Mouse (Mus musculus) ES-E14 (cell line): ENCODE measurements around the gene Slc30a1. TPM values are rescaled to one million over a fixed set of nuclear protein-coding genes. Genes with fewer than 3 reads are reported as not detected.

Experiments
- DNase-seq: peaks from one replicate; pipeline ENCODE4 v3.0.0-alpha.2; 2013; ENCODE audit warnings: low read depth, low spot score
- H3K27ac ChIP-seq: 2 replicates; pipeline ENCODE4 v1.5.1; 2012; ENCODE audit warnings: low read depth, mild to moderate bottlenecking, low read length, moderate library complexity, mixed read lengths; ENCODE audit not compliant: poor library complexity, insufficient read depth, severe bottlenecking
- H3K36me3 ChIP-seq: 2 replicates; pipeline ENCODE4 v1.6.1; 2012; ENCODE audit warnings: mild to moderate bottlenecking, low read length, moderate library complexity, mixed read lengths; ENCODE audit not compliant: control insufficient read depth, poor library complexity, insufficient read depth, severe bottlenecking
- H3K4me1 ChIP-seq, 2 experiments: fragments of 150-350 bp in 1 of 2; sonication (generic) in 1 of 2; 2 replicates each; pipeline ENCODE4 v1.6.1; 2012; ENCODE audit warnings: low read length in 2 of 2, mild to moderate bottlenecking in 1 of 2, mixed read lengths in 1 of 2; ENCODE audit not compliant: control insufficient read depth in 2 of 2, insufficient read depth in 2 of 2, poor library complexity in 1 of 2
- H3K4me3 ChIP-seq, 2 experiments: fragments of 150-350 bp in 1 of 2; sonication (generic) in 1 of 2; 2 replicates each; pipeline ENCODE4 v1.5.1; 2012; ENCODE audit warnings: low read length in 2 of 2, low read depth in 1 of 2, mild to moderate bottlenecking in 1 of 2, mixed read lengths in 1 of 2; ENCODE audit not compliant: insufficient read depth in 1 of 2, poor library complexity in 1 of 2, severe bottlenecking in 1 of 2
- H3K9ac ChIP-seq: 2 replicates; pipeline ENCODE4 v1.6.1; 2012; ENCODE audit warnings: low read depth, mild to moderate bottlenecking, low read length, mixed read lengths; ENCODE audit not compliant: poor library complexity, insufficient read depth, severe bottlenecking
- H3K9me3 ChIP-seq: fragments of 150-350 bp; sonication (generic); 2 replicates; pipeline ENCODE4 v1.6.1; 2012; ENCODE audit warnings: low read depth, mild to moderate bottlenecking, low read length; ENCODE audit not compliant: control insufficient read depth, insufficient read depth
- CHD2 ChIP-seq: IDR thresholded peaks from 2 replicates; pipeline ENCODE4 v1.6.1; 2014; ENCODE audit warnings: mild to moderate bottlenecking, low read depth, low read length, inconsistent platforms
- HCFC1 ChIP-seq: IDR thresholded peaks from 2 replicates; pipeline ENCODE4 v1.6.1; 2012; ENCODE audit warnings: low read length, inconsistent platforms, borderline replicate concordance; ENCODE audit not compliant: insufficient read depth
- MAFK ChIP-seq: IDR thresholded peaks from 2 replicates; pipeline ENCODE4 v1.6.1; 2014; ENCODE audit warnings: mild to moderate bottlenecking, low read depth, low read length, inconsistent platforms; ENCODE audit not compliant: insufficient read depth
- ZC3H11A ChIP-seq: IDR thresholded peaks from 2 replicates; pipeline ENCODE4 v1.6.1; 2012; ENCODE audit warnings: low read depth, mild to moderate bottlenecking, inconsistent platforms, low read length, borderline replicate concordance
- ZNF384 ChIP-seq: IDR thresholded peaks from 2 replicates; pipeline ENCODE4 v1.6.1; 2012; ENCODE audit warnings: low read depth, low read length, inconsistent platforms
- in situ Hi-C, 2 experiments: fragments of 600-800 bp; cut with MboI; formaldehyde crosslinking; loops; one replicate each; pipeline ENCODE4 v1.15.1; 2025; ENCODE audit warnings: low sequenced_read_pairs in 2 of 2, inconsistent platforms in 1 of 2; ENCODE audit not compliant: unreplicated experiment in 2 of 2
- total RNA-seq: library from RNA; depleted of rRNA; stranded (reverse); fragments of 300-350 nt; gene quantifications from 2 replicates; pipeline ENCODE4 v1.2.3, GENCODE M21; 2012; rRNA removed

Gene Slc30a1
- total RNA-seq, result 27.2 and 45.5 TPM in 2 replicates

GRCm38 (mm10) chr1:191906571-191907430 lies at the start of gene Slc30a1:
TSS of gene Slc30a1 (plus strand) at chr1:191906767.
- no peaks in the 10 kb centered on the region for H3K9me3 ChIP-seq
- peak within 1 kb of the TSS; percentile 91 to 97 for H3K4me3 ChIP-seq
- peaks cover 0 to 13% of the 10 kb centered on the region in 2 experiments; a peak in 2 of 4 replicates for H3K4me1 ChIP-seq
- peak; percentile 91 for DNase-seq
- H3K9ac ChIP-seq, result peak within 1 kb of the TSS; percentile 75
- peak within 1 kb of the TSS; percentile 13; the same call in 1 of the 2 replicates for H3K27ac ChIP-seq
- no peak for TF ChIP-seq CHD2
- in situ Hi-C loops, result no loop called here
- peaks cover 10% of the 10 kb centered on the region for H3K36me3 ChIP-seq

DNA sequence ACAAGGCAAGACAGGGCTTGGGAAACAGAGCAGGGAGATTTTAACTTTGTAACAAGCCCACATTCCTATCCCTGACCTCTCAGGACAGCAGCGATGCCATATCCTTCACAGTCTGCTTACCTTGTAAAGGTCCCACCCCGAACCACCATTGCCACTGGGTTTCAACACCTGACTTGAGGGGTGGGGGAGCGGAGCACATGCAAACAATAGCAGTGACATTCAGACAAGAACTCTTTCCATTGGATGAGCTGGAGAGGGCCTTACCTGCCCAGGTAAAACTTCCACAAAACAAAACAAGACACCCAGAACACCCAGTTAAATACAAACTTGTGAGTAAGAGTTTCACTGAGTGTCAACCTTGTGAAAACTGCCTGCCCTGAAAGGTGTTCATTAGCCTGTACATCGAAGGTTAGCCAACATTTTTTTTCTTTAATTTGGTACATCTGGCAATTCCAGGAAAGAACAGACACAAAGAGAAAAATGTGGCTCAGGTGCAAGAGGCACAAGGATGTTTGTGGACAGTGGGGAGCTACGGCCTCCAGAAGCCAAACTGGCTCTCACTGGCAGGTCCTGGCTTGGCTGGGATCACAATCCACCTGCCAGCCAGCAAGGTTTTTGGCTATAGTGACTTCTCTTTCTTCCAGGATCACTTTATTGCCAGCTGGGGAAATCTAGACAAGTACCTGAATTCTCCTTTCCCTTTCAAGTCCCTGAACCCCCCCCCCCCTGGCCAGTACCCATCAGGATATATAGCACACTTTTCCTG lies 49.5 kb upstream of the Slc30a1 start:
- Histone ChIP-seq H3K4me1 (0 out of 4 replicates have a peak, but pooled peaks cover 0 to 3% of the 10 kb centered on the region in 2 experiments), H3K9me3 (no peaks in the 10 kb centered on the region), H3K36me3 (no peaks in the 10 kb centered on the region), H3K4me3 (no peak overlapping the region), H3K27ac (no peak overlapping the region), H3K9ac (no peak overlapping the region)
- in situ Hi-C loops, result no loop called here
- no peak for DNase-seq
- TF ChIP-seq CHD2 (no peak), HCFC1 (no peak), ZC3H11A (no peak), ZNF384 (no peak), MAFK (no peak)

DNA sequence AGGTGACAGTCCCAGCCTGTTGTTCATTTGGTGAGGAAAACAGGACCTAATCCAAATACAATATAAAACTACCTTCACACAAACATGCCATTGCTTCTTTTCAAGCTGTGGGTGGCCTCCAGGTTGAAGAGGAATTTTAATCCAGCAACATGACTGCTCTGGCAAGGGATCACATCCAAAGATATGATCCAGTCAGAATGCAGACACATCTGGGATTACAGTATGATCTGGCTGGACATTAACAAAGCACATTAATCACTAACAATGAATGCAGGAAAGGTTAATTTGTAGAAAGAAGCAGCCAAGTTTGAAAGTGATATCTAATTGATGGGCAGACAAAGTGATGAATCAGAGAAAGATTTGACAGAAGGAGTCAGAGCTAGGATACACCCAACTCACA lies 48.4 kb upstream of the Slc30a1 start:
- in situ Hi-C loops, result no loop called here
- Histone ChIP-seq H3K27ac (no peak overlapping the region), H3K4me3 (no peak overlapping the region), H3K9ac (no peak overlapping the region), H3K36me3 (no peaks in the 10 kb centered on the region), H3K4me1 (0 out of 4 replicates have a peak, but pooled peaks cover 0 to 3% of the 10 kb centered on the region in 2 experiments), H3K9me3 (no peaks in the 10 kb centered on the region)
- no peak for TF ChIP-seq MAFK
- no peak for TF ChIP-seq ZC3H11A
- no peak for TF ChIP-seq HCFC1
- TF ChIP-seq ZNF384, result no peak
- TF ChIP-seq CHD2, result no peak
- no peak for DNase-seq

GRCm38 (mm10) chr1:191859847-191860246 lies 46.7 kb upstream of the Slc30a1 start:
- DNase-seq, result no peak
- TF ChIP-seq CHD2 (no peak), HCFC1 (no peak), ZC3H11A (no peak), ZNF384 (no peak), MAFK (no peak)
- Histone ChIP-seq H3K27ac (no peak overlapping the region), H3K9ac (no peak overlapping the region), H3K36me3 (no peaks in the 10 kb centered on the region), H3K4me1 (no peaks in the 10 kb centered on the region), H3K9me3 (no peaks in the 10 kb centered on the region), H3K4me3 (no peak overlapping the region)
- in situ Hi-C loops, result no loop called here
